Mouse (Mus musculus) embryonic fibroblast, embryonic 13.5 days (primary cell): ENCODE results near the gene Gm45521. TPM values are rescaled to one million over a fixed set of nuclear protein-coding genes. Genes with fewer than 3 reads are reported as not detected.

Experiments used
- H3K27ac ChIP-seq: 2 replicates; pipeline ENCODE4 v1.5.1; 2012; ENCODE audit warnings: low read length, control low read depth, inconsistent platforms; ENCODE audit not compliant: insufficient read depth
- H3K4me1 ChIP-seq: 2 replicates; pipeline ENCODE4 v1.6.1; 2011; ENCODE audit warnings: low read length; ENCODE audit not compliant: control insufficient read depth, insufficient read depth
- H3K4me3 ChIP-seq: 2 replicates; pipeline ENCODE4 v1.5.1; 2011; ENCODE audit warnings: mild to moderate bottlenecking, control low read depth, low read length; ENCODE audit not compliant: insufficient read depth
- CTCF ChIP-seq: IDR thresholded peaks from 2 replicates; pipeline ENCODE4 v1.5.1; 2011; ENCODE audit warnings: mild to moderate bottlenecking, control low read depth, low read length, moderate library complexity, borderline replicate concordance; ENCODE audit not compliant: insufficient read depth
- POLR2A ChIP-seq: IDR thresholded peaks from 2 replicates; pipeline ENCODE4 v1.6.1; 2011; ENCODE audit warnings: low read depth, mild to moderate bottlenecking, control low read depth, low read length, moderate library complexity
- polyA plus RNA-seq: library from polyadenylated mRNA; stranded (reverse); fragments of >200 nt; gene quantifications from 2 replicates; pipeline ENCODE4 v1.2.4, GENCODE M21; 2011; ENCODE audit warnings: low read depth; ENCODE audit not compliant: missing spikeins, insufficient read length

Gene Gm45521
- polyA plus RNA-seq, 1 experiment = not detected

- Histone ChIP-seq H3K27ac (no peak within 1 kb of the TSS), H3K4me1 (peaks cover 7% of the 10 kb centered on the region), H3K4me3 (no peak within 1 kb of the TSS)
- TF ChIP-seq CTCF = peak; percentile 28; the same call in 1 of the 2 replicates
- no peak for TF ChIP-seq POLR2A
Measured at GRCm38 (mm10) chr14:7994271-7994767, 37.2 kb downstream of the Gm45521 start, which contains the start of gene Dnase1l3. Gene Dnase1l3, minus strand, starts transcription at chr14:7994573.

DNA sequence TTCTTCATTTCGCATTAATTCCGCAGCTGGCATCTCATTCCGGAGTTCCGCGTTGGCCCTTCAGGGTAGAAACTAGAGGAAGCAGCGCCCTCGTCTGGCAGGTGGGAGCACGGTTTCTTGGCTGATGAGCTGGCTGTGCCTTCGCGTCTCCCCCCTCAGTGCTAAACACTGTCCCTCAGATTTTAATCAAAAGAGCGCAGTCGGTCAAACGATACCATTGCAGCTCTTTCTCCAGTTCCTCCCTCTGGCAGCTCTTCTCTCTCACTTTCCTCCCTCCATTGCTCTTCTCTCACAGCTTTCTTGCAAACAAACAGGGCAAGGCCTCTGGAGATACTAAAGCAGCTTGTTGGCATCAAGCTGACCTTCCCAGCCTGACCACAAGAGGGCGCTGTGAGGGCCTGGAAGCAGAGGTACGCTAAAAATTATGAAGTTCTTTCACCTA lies 40.2 kb downstream of the Gm45521 start:
- Histone ChIP-seq H3K4me3 (no peak overlapping the region), H3K27ac (no peak overlapping the region), H3K4me1 (peaks cover 8% of the 10 kb centered on the region)
- TF ChIP-seq POLR2A = no peak
- TF ChIP-seq CTCF = peak; percentile 94

DNA sequence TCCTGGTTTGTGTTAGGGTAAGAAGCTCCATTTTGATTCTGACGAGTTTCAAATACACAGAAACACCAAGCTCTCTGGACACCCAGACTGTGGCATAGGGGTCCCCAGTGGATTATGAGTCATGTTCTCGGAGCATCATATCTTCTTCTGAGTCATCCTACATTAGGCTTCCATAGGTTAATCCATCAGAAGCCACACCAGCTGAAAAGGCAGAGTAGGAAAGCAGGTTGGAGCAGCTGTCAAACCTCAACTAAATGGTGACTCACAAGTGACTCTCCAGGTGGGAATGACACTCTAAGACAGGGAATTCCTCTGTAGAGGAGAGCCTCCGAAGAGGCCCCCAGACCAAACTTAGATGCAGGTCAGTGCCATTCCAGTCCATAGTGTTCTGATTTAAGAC lies 41.9 kb downstream of the Gm45521 start:
- no peak for TF ChIP-seq POLR2A
- TF ChIP-seq CTCF = no peak
- Histone ChIP-seq H3K4me1 (peaks cover 11% of the 10 kb centered on the region), H3K27ac (no peak overlapping the region), H3K4me3 (no peak overlapping the region)

- Histone ChIP-seq H3K27ac (no peak overlapping the region), H3K4me3 (no peak overlapping the region), H3K4me1 (peaks cover 11% of the 10 kb centered on the region)
- TF ChIP-seq CTCF = no peak
- no peak for TF ChIP-seq POLR2A
Measured at GRCm38 (mm10) chr14:7999435-7999834, 42.3 kb downstream of the Gm45521 start.

GRCm38 (mm10) chr14:8000247-8000646 lies 43.2 kb downstream of the Gm45521 start:
- no peak overlapping the region for H3K27ac ChIP-seq
- H3K4me1 ChIP-seq = peaks cover 11% of the 10 kb centered on the region
- TF ChIP-seq CTCF (no peak), POLR2A (no peak)
- no peak overlapping the region for H3K4me3 ChIP-seq

GRCm38 (mm10) chr14:8000831-8001685 lies 44.0 kb downstream of the Gm45521 start:
- Histone ChIP-seq H3K27ac (no peak overlapping the region), H3K4me1 (peaks cover 11% of the 10 kb centered on the region), H3K4me3 (no peak overlapping the region)
- TF ChIP-seq CTCF (no peak), POLR2A (no peak)

- TF ChIP-seq POLR2A = peak; percentile 82
- no peak for TF ChIP-seq CTCF
- peak within 1 kb of the TSS; percentile 58 for H3K4me3 ChIP-seq
- H3K4me1 ChIP-seq = peaks cover 11% of the 10 kb centered on the region
- no peak within 1 kb of the TSS for H3K27ac ChIP-seq
Measured at GRCm38 (mm10) chr14:8002432-8003092, 45.5 kb downstream of the Gm45521 start, which contains the start of gene Abhd6. Gene Abhd6, plus strand, starts transcription at chr14:8002902.

DNA sequence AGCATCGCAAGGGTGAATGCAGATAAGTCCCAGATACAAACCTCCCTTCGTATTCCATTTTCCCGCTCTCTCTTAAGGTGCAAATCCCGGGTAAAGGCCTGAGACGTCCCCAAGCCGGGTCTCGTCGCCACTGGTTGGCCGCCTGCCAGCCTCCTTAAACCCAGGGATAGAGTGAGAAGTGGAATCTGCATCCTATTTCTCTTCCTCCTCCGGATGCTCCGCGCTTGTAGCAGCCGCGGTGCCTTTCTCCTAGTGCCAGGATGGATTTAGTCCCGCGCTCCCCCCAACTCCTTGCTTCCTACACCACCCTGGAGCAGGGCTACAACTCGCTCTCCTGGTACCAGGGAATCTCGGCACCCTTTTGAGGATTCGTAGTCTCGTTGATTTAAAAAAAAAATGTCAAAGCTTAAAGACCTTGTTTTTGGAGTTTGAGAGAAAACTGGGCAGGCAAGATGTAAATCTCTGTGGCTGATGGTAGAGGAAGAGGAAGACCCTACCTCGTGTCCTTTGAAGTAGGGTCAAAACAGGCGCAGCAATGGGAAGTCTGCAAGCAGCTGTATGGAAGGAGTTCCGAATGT lies 46.1 kb downstream of the Gm45521 start:
- no peak for TF ChIP-seq POLR2A
- no peak for TF ChIP-seq CTCF
- Histone ChIP-seq H3K4me1 (peaks cover 11% of the 10 kb centered on the region), H3K27ac (no peak overlapping the region)

More for the DNA sequence above, 46.1 kb downstream of the Gm45521 start:
- H3K4me3 ChIP-seq = peak overlapping the region; percentile 58
